Mouse (Mus musculus) embryonic facial prominence, embryonic 11.5 days (tissue): ENCODE data around the gene Dkk3. TPM values are rescaled to one million over a fixed set of nuclear protein-coding genes. Genes with fewer than 3 reads are reported as not detected.

Experiments
- ATAC-seq: fragments of 200-750 bp; cut with Nextera tagmentation; replicated peaks from 2 replicates; pipeline ENCODE4 v1.8.0; 2017; ENCODE audit warnings: low read depth; ENCODE audit not compliant: insufficient number of reproducible peaks, low FRiP score, low TSS enrichment
- DNase-seq: peaks from one replicate; pipeline ENCODE4 v3.0.0-alpha.2; 2015; ENCODE audit warnings: low spot score
- H3K27ac ChIP-seq: fragments of 300-500 bp; sonication (generic); replicated peaks from 2 replicates; pipeline ENCODE4 v1.5.1; 2014; ENCODE audit warnings: mild to moderate bottlenecking, low read depth, low read length, control low read depth
- H3K27me3 ChIP-seq: fragments of 300-500 bp; sonication (generic); 2 replicates; pipeline ENCODE4 v1.6.1; 2014; ENCODE audit warnings: mild to moderate bottlenecking, low read length, moderate library complexity, mixed read lengths; ENCODE audit not compliant: control insufficient read depth, insufficient read depth
- H3K36me3 ChIP-seq: fragments of 300-500 bp; sonication (generic); replicated peaks from 2 replicates; pipeline ENCODE4 v1.6.1; 2014; ENCODE audit warnings: low read depth, mild to moderate bottlenecking, low read length, moderate library complexity, mixed read lengths; ENCODE audit not compliant: control insufficient read depth, insufficient read depth
- H3K4me1 ChIP-seq: fragments of 300-500 bp; sonication (generic); 2 replicates; pipeline ENCODE4 v1.6.1; 2014; ENCODE audit warnings: low read length, mixed read lengths; ENCODE audit not compliant: control insufficient read depth, insufficient read depth
- H3K4me2 ChIP-seq: fragments of 300-500 bp; sonication (generic); 2 replicates; pipeline ENCODE4 v1.6.1; 2014; ENCODE audit warnings: low read depth, mild to moderate bottlenecking, control low read depth, low read length, moderate library complexity
- H3K4me3 ChIP-seq: fragments of 300-500 bp; sonication (generic); 2 replicates; pipeline ENCODE4 v1.5.1; 2014; ENCODE audit warnings: low read depth, low read length, control low read depth
- H3K9ac ChIP-seq: fragments of 300-500 bp; sonication (generic); replicated peaks from 2 replicates; pipeline ENCODE4 v1.6.1; 2014; ENCODE audit warnings: mild to moderate bottlenecking, control low read depth, low read length
- H3K9me3 ChIP-seq: fragments of 300-500 bp; sonication (generic); replicated peaks from 2 replicates; pipeline ENCODE4 v1.6.1; 2016; ENCODE audit warnings: mild to moderate bottlenecking, low read length, inconsistent platforms, mixed read lengths; ENCODE audit not compliant: control insufficient read depth
- WGBS: fragments of 180-500 bp; shearing (Covaris S2); extraction: QIAGEN DNeasy Blood & Tissue Kit; methylation state at CpG from one replicate; pipeline ENCODE4 v1.1.7; 2014; 5-methylcytosine and 5-hydroxymethylcytosine counted together
- polyA plus RNA-seq: library from polyadenylated mRNA; unstranded; fragments of >200 nt; fragmentation: Nextera tagmentation; extraction: Ambion mirVana; gene quantifications from 2 replicates; pipeline ENCODE4 v1.2.1, GENCODE M21; 2014

Gene Dkk3
- polyA plus RNA-seq, 1 experiment from 2014 or later, result 17.0 TPM

- DNase-seq (no peak), ATAC-seq (no peak)
- 77% methylated on average over 3 of the region's 3 CpGs for WGBS
Observed at GRCm38 (mm10) chr7:112199343-112199742, 40.5 kb upstream of the Dkk3 start.

GRCm38 (mm10) chr7:112197461-112197860, 38.6 kb upstream of the Dkk3 start:
- Histone ChIP-seq H3K27ac (no peak overlapping the region), H3K9ac (no peak overlapping the region), H3K4me3 (no peak overlapping the region), H3K9me3 (no peaks in the 10 kb centered on the region), H3K4me1 (no peaks in the 10 kb centered on the region), H3K36me3 (no peaks in the 10 kb centered on the region), H3K4me2 (no peak overlapping the region), H3K27me3 (no peaks in the 10 kb centered on the region)
- WGBS, result 77% methylated on average over 8 of the region's 8 CpGs
- ATAC-seq, result no peak
- DNase-seq, result no peak

More at GRCm38 (mm10) chr7:112199343-112199742, 40.5 kb upstream of the Dkk3 start:
- Histone ChIP-seq H3K27ac (no peak overlapping the region), H3K9me3 (no peaks in the 10 kb centered on the region), H3K9ac (no peak overlapping the region), H3K4me3 (no peak overlapping the region), H3K36me3 (no peaks in the 10 kb centered on the region), H3K27me3 (no peaks in the 10 kb centered on the region), H3K4me1 (no peaks in the 10 kb centered on the region), H3K4me2 (no peak overlapping the region)

GRCm38 (mm10) chr7:112194286-112194685, 35.4 kb upstream of the Dkk3 start:
- H3K4me1 ChIP-seq, result no peaks in the 10 kb centered on the region
- no peak for DNase-seq

GRCm38 (mm10) chr7:112192778-112193177, 33.9 kb upstream of the Dkk3 start:
- H3K27ac ChIP-seq, result no peak overlapping the region
- no peak overlapping the region for H3K9ac ChIP-seq
- H3K9me3 ChIP-seq, result no peaks in the 10 kb centered on the region
- no peak overlapping the region for H3K4me3 ChIP-seq
- H3K4me2 ChIP-seq, result no peak overlapping the region
- no peaks in the 10 kb centered on the region for H3K27me3 ChIP-seq
- no peak for DNase-seq
- no peak for ATAC-seq
- H3K36me3 ChIP-seq, result no peaks in the 10 kb centered on the region
- 74% methylated on average over 5 of the region's 5 CpGs for WGBS
- no peaks in the 10 kb centered on the region; the same call in 1 of the 2 replicates for H3K4me1 ChIP-seq

More at GRCm38 (mm10) chr7:112194286-112194685, 35.4 kb upstream of the Dkk3 start:
- H3K9me3 ChIP-seq, result no peaks in the 10 kb centered on the region
- no peak overlapping the region for H3K27ac ChIP-seq
- ATAC-seq, result no peak
- H3K27me3 ChIP-seq, result no peaks in the 10 kb centered on the region
- H3K4me2 ChIP-seq, result no peak overlapping the region
- H3K9ac ChIP-seq, result no peak overlapping the region
- WGBS, result 75% methylated on average over 5 of the region's 5 CpGs
- no peaks in the 10 kb centered on the region for H3K36me3 ChIP-seq
- no peak overlapping the region for H3K4me3 ChIP-seq

GRCm38 (mm10) chr7:112192237-112192636, 33.4 kb upstream of the Dkk3 start:
- no peak overlapping the region for H3K4me2 ChIP-seq
- no peaks in the 10 kb centered on the region for H3K36me3 ChIP-seq
- H3K27me3 ChIP-seq, result no peaks in the 10 kb centered on the region
- 86% methylated on average over 4 of the region's 4 CpGs for WGBS
- no peak overlapping the region for H3K9ac ChIP-seq
- H3K9me3 ChIP-seq, result no peaks in the 10 kb centered on the region
- DNase-seq, result no peak
- ATAC-seq, result no peak
- H3K4me1 ChIP-seq, result no peaks in the 10 kb centered on the region; the same call in 1 of the 2 replicates
- H3K27ac ChIP-seq, result no peak overlapping the region
- no peak overlapping the region for H3K4me3 ChIP-seq

GRCm38 (mm10) chr7:112187536-112188459, 28.9 kb upstream of the Dkk3 start:
- H3K27ac ChIP-seq, result no peak overlapping the region
- no peaks in the 10 kb centered on the region; the same call in 1 of the 2 replicates for H3K4me1 ChIP-seq
- ATAC-seq (no peak), DNase-seq (no peak)
- H3K4me3 ChIP-seq, result no peak overlapping the region
- H3K27me3 ChIP-seq, result no peaks in the 10 kb centered on the region
- H3K4me2 ChIP-seq, result no peak overlapping the region
- H3K9ac ChIP-seq, result no peak overlapping the region
- no peaks in the 10 kb centered on the region for H3K36me3 ChIP-seq
- 55% methylated on average over 13 of the region's 13 CpGs for WGBS
- no peaks in the 10 kb centered on the region for H3K9me3 ChIP-seq

- H3K36me3 ChIP-seq, result no peaks in the 10 kb centered on the region
- ATAC-seq (no peak), DNase-seq (no peak)
- H3K4me2 ChIP-seq, result no peak overlapping the region
- no peak overlapping the region for H3K4me3 ChIP-seq
- no peaks in the 10 kb centered on the region; the same call in 1 of the 2 replicates for H3K4me1 ChIP-seq
- no peaks in the 10 kb centered on the region for H3K27me3 ChIP-seq
- no peak overlapping the region for H3K9ac ChIP-seq
- no peaks in the 10 kb centered on the region for H3K9me3 ChIP-seq
- H3K27ac ChIP-seq, result no peak overlapping the region
- 85% methylated on average over 7 of the region's 7 CpGs for WGBS
Observed at GRCm38 (mm10) chr7:112186871-112187270, 28.0 kb upstream of the Dkk3 start.

GRCm38 (mm10) chr7:112185226-112185745, 26.4 kb upstream of the Dkk3 start:
- H3K27ac ChIP-seq, result no peak overlapping the region
- H3K9me3 ChIP-seq, result no peaks in the 10 kb centered on the region
- ATAC-seq, result no peak
- no peak overlapping the region for H3K4me2 ChIP-seq
- H3K4me1 ChIP-seq, result no peaks in the 10 kb centered on the region; the same call in 1 of the 2 replicates
- no peak for DNase-seq
- H3K4me3 ChIP-seq, result no peak overlapping the region
- H3K9ac ChIP-seq, result no peak overlapping the region
- no peaks in the 10 kb centered on the region for H3K27me3 ChIP-seq
- H3K36me3 ChIP-seq, result no peaks in the 10 kb centered on the region
- 72% methylated on average over 9 of the region's 9 CpGs for WGBS
